18 mouse cellular contexts compared by ENCODE assay signal in genomic region chr13:9222761-9223405, GRCm38 (mm10). TPM values are rescaled to one million over a fixed set of nuclear protein-coding genes. Genes with fewer than 3 reads are reported as not detected.
DNase-seq lines count a peak whose midpoint lies in the region; ATAC-seq and TF ChIP-seq lines count a peak whose summit lies in the region.
"Had no signal": no experiment of that assay in that cellular context is flagged by ENCODE, and none has a peak within 500 bp of the region (broad histone marks: within the 10 kb centered on the region; RNA-seq: fewer than 3 reads in every experiment).

No protein-coding gene starts in this region.

- no peak overlapping the region; the same call in 1 of the 2 replicates for H3K4me3 ChIP-seq in heart, embryonic 16.5 days (ENCODE audit: low read length)
- H3K4me3 ChIP-seq in midbrain, embryonic 14.5 days (replicated peaks; ENCODE audit: low read depth, low read length) = no peak overlapping the region
- H3K4me3 ChIP-seq in midbrain, postnatal 0 days (ENCODE audit: low read depth, low read length) = no peak overlapping the region
- H3K4me3 ChIP-seq in intestine, embryonic 15.5 days (replicated peaks) = no peak overlapping the region
- no peak overlapping the region for H3K4me3 ChIP-seq in midbrain, embryonic 16.5 days (ENCODE audit: low read depth, low read length)
- H3K4me3 ChIP-seq: forebrain, embryonic 13.5 days; gastrocnemius, adult 2 months; neural tube, embryonic 12.5 days had no signal

- no peak for TF ChIP-seq CTCF in midbrain, postnatal 0 days (IDR thresholded peaks at IDR 0.05)

- intact Hi-C loops in heart, postnatal 10 days (cut with DNase I) = no loop called here

- no peak for ATAC-seq in heart, embryonic 16.5 days (replicated peaks; ENCODE audit: extremely low read depth, insufficient read depth, low FRiP score)
- no peak for ATAC-seq in midbrain, embryonic 14.5 days (ENCODE audit: low FRiP score, low TSS enrichment)
- ATAC-seq in midbrain, postnatal 0 days (ENCODE audit: low FRiP score) = no peak
- no peak for ATAC-seq in intestine, embryonic 15.5 days
- ATAC-seq in midbrain, embryonic 16.5 days = 0 out of 2 replicates have a peak, but pooled peaks have one; percentile 58
- ATAC-seq: forebrain, embryonic 13.5 days; hindbrain, embryonic 16.5 days had no signal

- peaks cover 3% of the 10 kb centered on the region; the same call in 1 of the 2 replicates for H3K9me3 ChIP-seq in heart, embryonic 16.5 days (replicated peaks; ENCODE audit: control insufficient read depth, low read length)
- no peaks in the 10 kb centered on the region for H3K9me3 ChIP-seq in midbrain, embryonic 14.5 days (ENCODE audit: control insufficient read depth, low read length)
- no peaks in the 10 kb centered on the region for H3K9me3 ChIP-seq in midbrain, postnatal 0 days (ENCODE audit: low read length)
- H3K9me3 ChIP-seq in intestine, embryonic 15.5 days = no peaks in the 10 kb centered on the region
- no peaks in the 10 kb centered on the region for H3K9me3 ChIP-seq in midbrain, embryonic 16.5 days (replicated peaks; ENCODE audit: control insufficient read depth, low read length, poor library complexity, severe bottlenecking)
- H3K9me3 ChIP-seq: forebrain, embryonic 13.5 days; neural tube, embryonic 12.5 days had no signal

- H3K4me1 ChIP-seq in heart, embryonic 16.5 days (ENCODE audit: control insufficient read depth, insufficient read depth, low read length) = no peaks in the 10 kb centered on the region; the same call in 1 of the 2 replicates
- H3K4me1 ChIP-seq in midbrain, embryonic 14.5 days (ENCODE audit: control insufficient read depth, insufficient read depth, low read length) = no peaks in the 10 kb centered on the region
- H3K4me1 ChIP-seq in midbrain, postnatal 0 days (ENCODE audit: insufficient read depth, low read length) = no peaks in the 10 kb centered on the region
- no peaks in the 10 kb centered on the region; the same call in 1 of the 2 replicates for H3K4me1 ChIP-seq in intestine, embryonic 15.5 days (replicated peaks)
- no peaks in the 10 kb centered on the region for H3K4me1 ChIP-seq in midbrain, embryonic 16.5 days (ENCODE audit: control insufficient read depth, insufficient read depth, low read length)
- H3K4me1 ChIP-seq: forebrain, embryonic 13.5 days; neural tube, embryonic 12.5 days had no signal

- H3K27me3 ChIP-seq in heart, embryonic 16.5 days (ENCODE audit: control insufficient read depth, insufficient read depth, low read length) = no peaks in the 10 kb centered on the region
- H3K27me3 ChIP-seq in midbrain, embryonic 14.5 days (ENCODE audit: control insufficient read depth, insufficient read depth, low read length) = no peaks in the 10 kb centered on the region
- no peaks in the 10 kb centered on the region for H3K27me3 ChIP-seq in midbrain, postnatal 0 days (ENCODE audit: insufficient read depth, low read length)
- no peaks in the 10 kb centered on the region for H3K27me3 ChIP-seq in intestine, embryonic 15.5 days (replicated peaks)
- no peaks in the 10 kb centered on the region for H3K27me3 ChIP-seq in midbrain, embryonic 16.5 days (ENCODE audit: control insufficient read depth, insufficient read depth, low read depth, low read length)
- H3K27me3 ChIP-seq: forebrain, embryonic 13.5 days; neural tube, embryonic 12.5 days had no signal

- no peak overlapping the region for H3K27ac ChIP-seq in heart, embryonic 16.5 days (ENCODE audit: low read length)
- H3K27ac ChIP-seq in midbrain, embryonic 14.5 days (replicated peaks; ENCODE audit: low read depth, low read length) = no peak overlapping the region
- no peak overlapping the region for H3K27ac ChIP-seq in midbrain, postnatal 0 days (ENCODE audit: low read depth, low read length)
- H3K27ac ChIP-seq in intestine, embryonic 15.5 days = no peak overlapping the region
- H3K27ac ChIP-seq in midbrain, embryonic 16.5 days (ENCODE audit: low read length) = no peak overlapping the region
- H3K27ac ChIP-seq: forebrain, embryonic 13.5 days; gastrocnemius, adult 2 months; liver, embryonic 14.5 days; neural tube, embryonic 12.5 days had no signal

- WGBS in heart, embryonic 16.5 days = 74% methylated on average over 9 of the region's 9 CpGs
- 79% methylated on average over 9 of the region's 9 CpGs for WGBS in midbrain, embryonic 14.5 days
- WGBS in midbrain, postnatal 0 days = 80% methylated on average over 9 of the region's 9 CpGs
- 75% methylated on average over 9 of the region's 9 CpGs for WGBS in intestine, embryonic 15.5 days
- 78% methylated on average over 9 of the region's 9 CpGs for WGBS in midbrain, embryonic 16.5 days

- H3K4me2 ChIP-seq in heart, embryonic 16.5 days (ENCODE audit: low read depth, low read length) = peak overlapping the region; percentile 47
- no peak overlapping the region for H3K4me2 ChIP-seq in midbrain, embryonic 14.5 days (ENCODE audit: low read length)
- no peak overlapping the region for H3K4me2 ChIP-seq in midbrain, postnatal 0 days (ENCODE audit: low read depth, low read length, poor library complexity, severe bottlenecking)
- peak overlapping the region; percentile 38; the same call in 1 of the 2 replicates for H3K4me2 ChIP-seq in intestine, embryonic 15.5 days (replicated peaks)
- H3K4me2 ChIP-seq in midbrain, embryonic 16.5 days (ENCODE audit: low read length) = no peak overlapping the region
- H3K4me2 ChIP-seq: forebrain, embryonic 13.5 days; neural tube, embryonic 12.5 days had no signal

- no peak for DNase-seq in heart, postnatal 10 days
- DNase-seq in midbrain, embryonic 14.5 days = peak; percentile 19
- DNase-seq in midbrain, postnatal 0 days (ENCODE audit: low spot score) = no peak
- no peak for DNase-seq in frontal cortex, postnatal 10 days (ENCODE audit: low spot score in 2 of 2)
- DNase-seq: adrenal gland, postnatal 25 days; cerebellum, postnatal 10 days; gastrocnemius, adult 2 months; kidney, adult 8-10 months; kidney, postnatal 4 days; right cerebral cortex, postnatal 4 days; thymus, adult 2 months had no signal

- H3K9ac ChIP-seq in heart, embryonic 16.5 days (ENCODE audit: low read length) = peak overlapping the region; percentile 29; the same call in 1 of the 2 replicates
- no peak overlapping the region for H3K9ac ChIP-seq in midbrain, embryonic 14.5 days (replicated peaks; ENCODE audit: low read length)
- no peak overlapping the region for H3K9ac ChIP-seq in midbrain, postnatal 0 days (replicated peaks; ENCODE audit: low read length, poor library complexity, severe bottlenecking)
- H3K9ac ChIP-seq in intestine, embryonic 15.5 days = no peak overlapping the region
- no peak overlapping the region for H3K9ac ChIP-seq in midbrain, embryonic 16.5 days (ENCODE audit: low read depth, low read length)
- H3K9ac ChIP-seq: forebrain, embryonic 13.5 days; liver, embryonic 14.5 days; neural tube, embryonic 12.5 days had no signal

- H3K36me3 ChIP-seq in heart, embryonic 16.5 days (ENCODE audit: control insufficient read depth, insufficient read depth) = no peaks in the 10 kb centered on the region
- H3K36me3 ChIP-seq in midbrain, embryonic 14.5 days (ENCODE audit: control insufficient read depth, insufficient read depth, low read length) = no peaks in the 10 kb centered on the region
- H3K36me3 ChIP-seq in midbrain, postnatal 0 days (ENCODE audit: insufficient read depth, low read length) = no peaks in the 10 kb centered on the region
- H3K36me3 ChIP-seq in intestine, embryonic 15.5 days = no peaks in the 10 kb centered on the region
- no peaks in the 10 kb centered on the region for H3K36me3 ChIP-seq in midbrain, embryonic 16.5 days (ENCODE audit: control insufficient read depth, insufficient read depth, low read length)
- H3K36me3 ChIP-seq: neural tube, embryonic 12.5 days had no signal

RNA-seq across cellular contexts. Expression of gene Dip2c, which starts 53.4 kb away (rescaled TPM):
- 5.6 and 6.8 TPM in 2 replicates for polyA plus RNA-seq in heart, embryonic 16.5 days (2015; fragmentation: Nextera tagmentation; extraction: Ambion mirVana)
- 10 to 100 TPM; 53.8 to 62.2 TPM for total RNA-seq in heart, postnatal 10 days (2021)
- 21.3 and 22.1 TPM in 2 replicates for polyA plus RNA-seq in midbrain, embryonic 14.5 days (2014; fragmentation: Nextera tagmentation; extraction: Ambion mirVana)
- total RNA-seq in midbrain, postnatal 0 days (2014; rRNA removed) = 74.4 and 78.2 TPM in 2 replicates
- polyA plus RNA-seq in midbrain, postnatal 0 days (2015; fragmentation: Nextera tagmentation; extraction: Ambion mirVana) = 9.5 and 9.7 TPM in 2 replicates
- polyA plus RNA-seq in intestine, embryonic 15.5 days (2015; fragmentation: Nextera tagmentation; extraction: Ambion mirVana) = 4.1 and 4.2 TPM in 2 replicates
- 12.9 and 13.8 TPM in 2 replicates for polyA plus RNA-seq in midbrain, embryonic 16.5 days (2015; fragmentation: Nextera tagmentation; extraction: Ambion mirVana)

Comparison
In these comparisons a context has a peak if more than half of its experiments do, and no peak if none do; other contexts are left out.
1. H3K4me2 ChIP-seq: peak in heart, embryonic 16.5 days (single experiment) and intestine, embryonic 15.5 days (single experiment); none in midbrain, embryonic 14.5 days (single experiment), midbrain, postnatal 0 days (single experiment) and midbrain, embryonic 16.5 days (single experiment).